Mouse (Mus musculus): ENCODE data around the gene Obscn. TPM values are rescaled to one million over a fixed set of nuclear protein-coding genes. Genes with fewer than 3 reads are reported as not detected.

The Obscn gene
- polyA plus RNA-seq, 1 experiment = 5.0 TPM

GRCm38 (mm10) chr11:59136994-59137706 lies 948 bp upstream of the Obscn start:
- WGBS = 78% methylated on average over 12 of the region's 12 CpGs
- Histone ChIP-seq H3K4me1 (ENCODE audit: control insufficient read depth, insufficient read depth, low read length) (no peaks in the 10 kb centered on the region), H3K27ac (ENCODE audit: control insufficient read depth, insufficient read depth, low read depth, low read length, poor library complexity) (no peak overlapping the region), H3K4me3 (replicated peaks; ENCODE audit: control insufficient read depth, low read depth, low read length) (no peak overlapping the region)
- TF ChIP-seq CTCF (IDR thresholded peaks at IDR 0.05; ENCODE audit: control insufficient read depth, insufficient read depth, low read length) (no peak), POLR2A (IDR thresholded peaks at IDR 0.05; ENCODE audit: borderline replicate concordance, control insufficient read depth, low read depth, low read length) (0 out of 2 replicates have a peak, but pooled peaks have one; percentile 4)

GRCm38 (mm10) chr11:59135051-59135820 lies 966 bp downstream of the Obscn start:
- TF ChIP-seq POLR2A (IDR thresholded peaks at IDR 0.05; ENCODE audit: borderline replicate concordance, control insufficient read depth, low read depth, low read length) = no peak
- WGBS = 9% methylated on average over 55 of the region's 55 CpGs

GRCm38 (mm10) chr11:59134373-59134997 lies 1.7 kb downstream of the Obscn start:
- TF ChIP-seq CTCF (IDR thresholded peaks at IDR 0.05; ENCODE audit: control insufficient read depth, insufficient read depth, low read length) = no peak
- no peak for TF ChIP-seq POLR2A (IDR thresholded peaks at IDR 0.05; ENCODE audit: borderline replicate concordance, control insufficient read depth, low read depth, low read length)
- Histone ChIP-seq H3K4me1 (ENCODE audit: control insufficient read depth, insufficient read depth, low read length) (no peaks in the 10 kb centered on the region), H3K4me3 (replicated peaks; ENCODE audit: control insufficient read depth, low read depth, low read length) (no peak overlapping the region), H3K27ac (ENCODE audit: control insufficient read depth, insufficient read depth, low read depth, low read length, poor library complexity) (no peak overlapping the region)
- WGBS = 7% methylated on average over 35 of the region's 35 CpGs

More at GRCm38 (mm10) chr11:59135051-59135820, 966 bp downstream of the Obscn start:
- Histone ChIP-seq H3K4me3 (replicated peaks; ENCODE audit: control insufficient read depth, low read depth, low read length) (no peak overlapping the region), H3K27ac (ENCODE audit: control insufficient read depth, insufficient read depth, low read depth, low read length, poor library complexity) (no peak overlapping the region), H3K4me1 (ENCODE audit: control insufficient read depth, insufficient read depth, low read length) (no peaks in the 10 kb centered on the region)

GRCm38 (mm10) chr11:59132065-59132464 lies 4.1 kb downstream of the Obscn start:
- no peak overlapping the region for H3K27ac ChIP-seq (ENCODE audit: control insufficient read depth, insufficient read depth, low read depth, low read length, poor library complexity)
- 93% methylated on average over 2 of the region's 3 CpGs for WGBS
- no peaks in the 10 kb centered on the region for H3K4me1 ChIP-seq (ENCODE audit: control insufficient read depth, insufficient read depth, low read length)
- TF ChIP-seq CTCF (IDR thresholded peaks at IDR 0.05; ENCODE audit: control insufficient read depth, insufficient read depth, low read length) (no peak), POLR2A (IDR thresholded peaks at IDR 0.05; ENCODE audit: borderline replicate concordance, control insufficient read depth, low read depth, low read length) (no peak)
- no peak overlapping the region for H3K4me3 ChIP-seq (replicated peaks; ENCODE audit: control insufficient read depth, low read depth, low read length)

- Histone ChIP-seq H3K27ac (ENCODE audit: control insufficient read depth, insufficient read depth, low read depth, low read length, poor library complexity) (no peak overlapping the region), H3K4me3 (replicated peaks; ENCODE audit: control insufficient read depth, low read depth, low read length) (no peak overlapping the region), H3K4me1 (ENCODE audit: control insufficient read depth, insufficient read depth, low read length) (no peaks in the 10 kb centered on the region)
- 73% methylated on average over 18 of the region's 18 CpGs for WGBS
- no peak for TF ChIP-seq CTCF (IDR thresholded peaks at IDR 0.05; ENCODE audit: control insufficient read depth, insufficient read depth, low read length)
- TF ChIP-seq POLR2A (IDR thresholded peaks at IDR 0.05; ENCODE audit: borderline replicate concordance, control insufficient read depth, low read depth, low read length) = no peak
Measured at GRCm38 (mm10) chr11:59131348-59131919, 4.8 kb downstream of the Obscn start.

GRCm38 (mm10) chr11:59130782-59131181 lies 5.4 kb downstream of the Obscn start:
- Histone ChIP-seq H3K4me3 (replicated peaks; ENCODE audit: control insufficient read depth, low read depth, low read length) (no peak overlapping the region), H3K27ac (ENCODE audit: control insufficient read depth, insufficient read depth, low read depth, low read length, poor library complexity) (no peak overlapping the region), H3K4me1 (ENCODE audit: control insufficient read depth, insufficient read depth, low read length) (no peaks in the 10 kb centered on the region)
- TF ChIP-seq POLR2A (IDR thresholded peaks at IDR 0.05; ENCODE audit: borderline replicate concordance, control insufficient read depth, low read depth, low read length) = no peak
- no peak for TF ChIP-seq CTCF (IDR thresholded peaks at IDR 0.05; ENCODE audit: control insufficient read depth, insufficient read depth, low read length)
- 35% methylated on average over 9 of the region's 9 CpGs for WGBS

- TF ChIP-seq CTCF (IDR thresholded peaks at IDR 0.05; ENCODE audit: control insufficient read depth, insufficient read depth, low read length) (no peak), POLR2A (IDR thresholded peaks at IDR 0.05; ENCODE audit: borderline replicate concordance, control insufficient read depth, low read depth, low read length) (no peak)
- no peaks in the 10 kb centered on the region for H3K4me1 ChIP-seq (ENCODE audit: control insufficient read depth, insufficient read depth, low read length)
- H3K27ac ChIP-seq (ENCODE audit: control insufficient read depth, insufficient read depth, low read depth, low read length, poor library complexity) = no peak overlapping the region
- WGBS = 91% methylated on average over 5 of the region's 5 CpGs
- no peak overlapping the region for H3K4me3 ChIP-seq (replicated peaks; ENCODE audit: control insufficient read depth, low read depth, low read length)
Measured at GRCm38 (mm10) chr11:59105945-59106344, 30.3 kb downstream of the Obscn start.

GRCm38 (mm10) chr11:59102324-59102723 lies 33.9 kb downstream of the Obscn start:
- WGBS = 58% methylated on average over 3 of the region's 3 CpGs
- TF ChIP-seq CTCF (IDR thresholded peaks at IDR 0.05; ENCODE audit: control insufficient read depth, insufficient read depth, low read length) = peak; percentile 39; the same call in 1 of the 2 replicates
- TF ChIP-seq POLR2A (IDR thresholded peaks at IDR 0.05; ENCODE audit: borderline replicate concordance, control insufficient read depth, low read depth, low read length) = no peak
- H3K4me3 ChIP-seq (replicated peaks; ENCODE audit: control insufficient read depth, low read depth, low read length) = no peak overlapping the region
- H3K4me1 ChIP-seq (ENCODE audit: control insufficient read depth, insufficient read depth, low read length) = no peaks in the 10 kb centered on the region
- no peak overlapping the region for H3K27ac ChIP-seq (ENCODE audit: control insufficient read depth, insufficient read depth, low read depth, low read length, poor library complexity)
